Mouse (Mus musculus) erythroblast, embryonic 14.5 days (primary cell): ENCODE data around the gene 4931409K22Rik. TPM values are rescaled to one million over a fixed set of nuclear protein-coding genes. Genes with fewer than 3 reads are reported as not detected.

Source experiments
- H3K27me3 ChIP-seq: 2 replicates; pipeline ENCODE4 v1.6.1; 2012; ENCODE audit warnings: inconsistent platforms; ENCODE audit not compliant: control insufficient read depth
- H3K36me3 ChIP-seq: 2 replicates; pipeline ENCODE4 v1.6.1; 2012; ENCODE audit warnings: mild to moderate bottlenecking, inconsistent platforms; ENCODE audit not compliant: control insufficient read depth
- H3K4me1 ChIP-seq: 2 replicates; pipeline ENCODE4 v1.6.1; 2012; ENCODE audit warnings: inconsistent platforms; ENCODE audit not compliant: control insufficient read depth
- H3K4me3 ChIP-seq: replicated peaks from 2 replicates; pipeline ENCODE3; 2012; ENCODE audit warnings: moderate library complexity, mild to moderate bottlenecking, inconsistent platforms
- H3K9me3 ChIP-seq: 2 replicates; pipeline ENCODE4 v1.6.1; 2012; ENCODE audit warnings: low read length, inconsistent platforms, mixed read lengths; ENCODE audit not compliant: control insufficient read depth
- GATA1 ChIP-seq: IDR thresholded peaks from 2 replicates; pipeline ENCODE4 v1.6.1; 2012; ENCODE audit warnings: low read length, inconsistent platforms, mixed read lengths
- TAL1 ChIP-seq: IDR thresholded peaks from 3 replicates; pipeline ENCODE4 v1.6.1; 2012; ENCODE audit warnings: low read length, inconsistent platforms, mixed read lengths
- polyA plus RNA-seq: library from polyadenylated mRNA; stranded (reverse); fragments of >175 nt; gene quantifications from 2 replicates; pipeline ENCODE4 v1.2.3, GENCODE M21; 2012

Gene 4931409K22Rik
- polyA plus RNA-seq, 1 experiment = not detected

- peaks cover 29% of the 10 kb centered on the region for H3K27me3 ChIP-seq
Observed at GRCm38 (mm10) chr5:24550598-24551316, 5.9 kb downstream of the 4931409K22Rik start.

GRCm38 (mm10) chr5:24542643-24543042, 14.0 kb downstream of the 4931409K22Rik start:
- H3K36me3 ChIP-seq = no peaks in the 10 kb centered on the region
- TF ChIP-seq GATA1 (no peak), TAL1 (no peak)
- H3K4me3 ChIP-seq = no peak overlapping the region
- peaks cover 6% of the 10 kb centered on the region for H3K27me3 ChIP-seq
- H3K9me3 ChIP-seq = no peaks in the 10 kb centered on the region
- no peaks in the 10 kb centered on the region for H3K4me1 ChIP-seq

More at GRCm38 (mm10) chr5:24550598-24551316, 5.9 kb downstream of the 4931409K22Rik start:
- Histone ChIP-seq H3K4me1 (no peaks in the 10 kb centered on the region), H3K36me3 (no peaks in the 10 kb centered on the region), H3K9me3 (no peaks in the 10 kb centered on the region), H3K4me3 (no peak overlapping the region)
- TF ChIP-seq TAL1 (no peak), GATA1 (no peak)

DNA sequence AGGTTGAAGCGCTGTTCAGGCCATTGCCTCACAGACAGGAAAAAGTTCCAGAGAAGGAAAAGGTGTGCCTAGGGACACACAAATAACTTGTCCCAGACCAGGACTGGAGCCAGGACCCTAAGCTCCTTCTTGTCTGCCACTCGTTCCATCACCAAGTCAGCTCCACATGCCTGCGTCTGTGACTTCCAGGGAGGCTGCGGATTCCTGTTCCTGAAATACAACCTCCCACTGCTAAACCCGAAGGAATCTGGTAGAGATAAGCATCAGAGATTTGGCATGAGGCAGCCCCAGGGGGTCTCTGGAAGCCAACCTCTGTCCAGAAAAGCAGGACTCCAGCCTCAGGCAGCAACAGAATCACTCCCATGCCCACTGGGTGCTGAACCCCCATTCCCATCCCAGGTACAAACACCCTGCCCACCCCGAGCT, 15.5 kb downstream of the 4931409K22Rik start:
- Histone ChIP-seq H3K27me3 (peaks cover 9% of the 10 kb centered on the region), H3K4me3 (no peak overlapping the region), H3K36me3 (no peaks in the 10 kb centered on the region), H3K4me1 (no peaks in the 10 kb centered on the region), H3K9me3 (no peaks in the 10 kb centered on the region)
- TF ChIP-seq GATA1 = no peak
- no peak for TF ChIP-seq TAL1

- TF ChIP-seq TAL1 = no peak
- TF ChIP-seq GATA1 = no peak
- H3K4me3 ChIP-seq = no peak within 1 kb of the TSS
- no peaks in the 10 kb centered on the region for H3K4me1 ChIP-seq
- peaks cover 9% of the 10 kb centered on the region for H3K27me3 ChIP-seq
- no peaks in the 10 kb centered on the region for H3K36me3 ChIP-seq
- no peaks in the 10 kb centered on the region for H3K9me3 ChIP-seq
Observed at GRCm38 (mm10) chr5:24540387-24541143, 16.0 kb downstream of the 4931409K22Rik start, which contains the start of gene Asb10. Asb10 (minus strand) TSS chr5:24540978.

- no peaks in the 10 kb centered on the region for H3K9me3 ChIP-seq
- H3K36me3 ChIP-seq = no peaks in the 10 kb centered on the region
- TF ChIP-seq GATA1 (no peak), TAL1 (0 out of 3 replicates have a peak, but pooled peaks have one; percentile 12)
- H3K27me3 ChIP-seq = peaks cover 9% of the 10 kb centered on the region
- H3K4me1 ChIP-seq = no peaks in the 10 kb centered on the region
- H3K4me3 ChIP-seq = no peak overlapping the region
Observed at GRCm38 (mm10) chr5:24539571-24540296, 16.9 kb downstream of the 4931409K22Rik start.

DNA sequence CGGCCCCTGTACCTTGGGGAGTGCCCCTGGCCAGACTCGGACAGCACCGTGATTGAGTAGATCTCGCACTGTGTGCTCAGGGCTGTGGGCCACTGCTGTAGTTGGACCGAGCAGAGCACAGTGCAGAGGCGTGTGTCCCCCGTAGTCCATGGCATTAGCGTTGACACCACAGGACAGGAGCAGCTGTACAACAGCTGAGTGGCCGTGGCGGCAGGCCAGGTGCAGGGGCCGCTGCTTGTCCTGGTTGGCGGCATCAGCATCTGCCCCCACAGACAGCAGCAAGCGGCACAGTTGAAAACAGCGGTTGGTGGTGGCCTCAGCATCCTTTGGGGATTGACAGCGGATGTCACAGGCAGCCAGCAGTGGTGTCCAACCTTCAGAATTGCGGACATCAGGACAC, 19.0 kb downstream of the 4931409K22Rik start:
- no peak for TF ChIP-seq GATA1
- no peak for TF ChIP-seq TAL1
- H3K9me3 ChIP-seq = no peaks in the 10 kb centered on the region
- H3K27me3 ChIP-seq = peaks cover 12% of the 10 kb centered on the region
- H3K36me3 ChIP-seq = no peaks in the 10 kb centered on the region
- no peak overlapping the region for H3K4me3 ChIP-seq
- no peaks in the 10 kb centered on the region for H3K4me1 ChIP-seq

DNA sequence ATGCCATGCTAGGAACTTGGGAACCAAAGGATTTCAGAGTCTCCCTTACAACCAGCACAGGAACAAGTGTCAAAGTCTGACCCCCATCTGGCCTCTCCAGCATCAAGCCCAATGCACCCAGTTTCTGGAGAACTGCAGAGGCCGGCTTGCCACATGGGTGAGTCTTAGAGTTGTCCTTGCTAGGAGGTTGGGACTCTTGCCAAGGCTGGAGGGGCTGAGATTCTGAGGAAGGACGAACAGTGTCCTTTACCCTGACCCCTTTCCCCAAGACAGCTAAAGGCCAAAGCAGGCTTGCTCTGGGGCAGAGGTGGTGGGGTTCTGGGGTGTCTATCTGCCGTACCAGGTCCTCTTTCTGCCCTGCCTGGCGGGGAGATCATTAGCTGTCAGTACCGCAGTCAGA, 20.1 kb downstream of the 4931409K22Rik start:
- Histone ChIP-seq H3K4me3 (no peak overlapping the region), H3K27me3 (peaks cover 16% of the 10 kb centered on the region), H3K9me3 (no peaks in the 10 kb centered on the region), H3K36me3 (no peaks in the 10 kb centered on the region), H3K4me1 (no peaks in the 10 kb centered on the region)
- TF ChIP-seq TAL1 (no peak), GATA1 (no peak)

DNA sequence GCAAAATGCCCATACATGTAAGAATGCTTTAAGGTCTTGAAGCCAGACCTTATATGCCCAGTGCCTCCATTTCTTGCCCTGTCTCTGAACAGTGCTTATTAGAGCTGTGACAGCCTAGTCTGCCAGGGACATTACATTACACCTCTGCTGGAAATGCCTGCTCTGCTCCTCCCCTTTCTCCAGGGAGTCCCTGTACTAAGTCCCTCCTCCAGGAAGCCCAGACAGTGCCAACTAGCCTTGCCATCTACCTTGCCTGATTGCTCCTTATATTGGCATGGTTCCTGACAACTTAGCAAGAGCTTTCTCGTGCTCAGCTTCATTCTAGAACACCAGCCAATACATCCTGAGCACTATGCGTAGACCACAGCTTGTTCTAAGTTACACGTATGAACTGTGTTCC, 20.9 kb downstream of the 4931409K22Rik start:
- H3K4me3 ChIP-seq = no peak overlapping the region
- no peaks in the 10 kb centered on the region for H3K4me1 ChIP-seq
- TF ChIP-seq GATA1 (no peak), TAL1 (no peak)
- H3K36me3 ChIP-seq = no peaks in the 10 kb centered on the region
- H3K27me3 ChIP-seq = peaks cover 20% of the 10 kb centered on the region
- no peaks in the 10 kb centered on the region for H3K9me3 ChIP-seq

DNA sequence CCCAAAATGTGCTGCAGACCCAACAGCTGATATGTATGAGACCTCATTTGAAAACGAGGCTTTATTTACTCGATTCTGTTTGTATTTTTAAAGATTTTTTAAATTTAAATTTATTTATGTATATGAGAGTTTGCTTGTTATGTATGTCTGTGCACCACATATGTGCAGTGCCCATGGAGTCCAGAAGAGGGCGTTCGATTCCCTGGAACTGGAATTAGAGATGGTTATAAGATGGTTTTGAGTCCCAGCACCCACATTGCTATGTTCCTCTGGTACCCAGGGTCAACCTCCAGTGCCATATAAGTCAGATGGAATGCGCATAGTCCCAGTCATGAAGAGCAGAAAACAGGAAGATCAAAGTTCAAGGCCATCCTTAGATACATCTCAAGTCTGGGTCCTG, 22.3 kb downstream of the 4931409K22Rik start:
- Histone ChIP-seq H3K4me1 (no peaks in the 10 kb centered on the region), H3K9me3 (no peaks in the 10 kb centered on the region), H3K36me3 (no peaks in the 10 kb centered on the region), H3K4me3 (no peak overlapping the region), H3K27me3 (peaks cover 25% of the 10 kb centered on the region)
- TF ChIP-seq GATA1 = no peak
